Mouse (Mus musculus) telencephalon, adult 2 months (tissue): ENCODE data around the gene Cdca8.
"Not testable (repeated sequence)": the region's sequence is repeated elsewhere in the genome, so short reads cannot be mapped to it uniquely, and the experiment has no call there.

ENCODE experiments used
- DNase-seq: peaks from one replicate; pipeline ENCODE4 v3.0.0-alpha.2; 2011; ENCODE audit warnings: low read depth, low spot score

The Cdca8 gene

GRCm38 (mm10) chr4:124939211-124939610 lies at the start of gene Cdca8:
Cdca8 (minus strand) TSS chr4:124939311.
- DNase-seq: not testable (repeated sequence)

- DNase-seq: no peak
Measured at GRCm38 (mm10) chr4:124988382-124988781, 49.3 kb upstream of the Cdca8 start.

- DNase-seq: no peak
Measured at GRCm38 (mm10) chr4:124987711-124988097, 48.6 kb upstream of the Cdca8 start.

GRCm38 (mm10) chr4:124986739-124987710 lies 47.9 kb upstream of the Cdca8 start:
- no peak for DNase-seq

GRCm38 (mm10) chr4:124985671-124986602 lies 46.8 kb upstream of the Cdca8 start, which contains the start of gene Rspo1:
Rspo1 (plus strand) TSS chr4:124986430.
- DNase-seq: no peak

GRCm38 (mm10) chr4:124984871-124985670 lies 46.0 kb upstream of the Cdca8 start:
- DNase-seq: no peak

- no peak for DNase-seq
Measured at GRCm38 (mm10) chr4:124983893-124984526, 44.9 kb upstream of the Cdca8 start.

- DNase-seq: no peak
Measured at GRCm38 (mm10) chr4:124978201-124978600, 39.1 kb upstream of the Cdca8 start.

- no peak for DNase-seq
Measured at GRCm38 (mm10) chr4:124973296-124973695, 34.2 kb upstream of the Cdca8 start.

GRCm38 (mm10) chr4:124972316-124972715 lies 33.2 kb upstream of the Cdca8 start:
- DNase-seq: no peak

- no peak for DNase-seq
Measured at GRCm38 (mm10) chr4:124971094-124971493, 32.0 kb upstream of the Cdca8 start.

- no peak for DNase-seq
Measured at GRCm38 (mm10) chr4:124970677-124971076, 31.6 kb upstream of the Cdca8 start.

- no peak for DNase-seq
Measured at GRCm38 (mm10) chr4:124970194-124970593, 31.1 kb upstream of the Cdca8 start.

GRCm38 (mm10) chr4:124969219-124969848 lies 30.2 kb upstream of the Cdca8 start:
- no peak for DNase-seq

GRCm38 (mm10) chr4:124968711-124969110 lies 29.6 kb upstream of the Cdca8 start:
- no peak for DNase-seq

GRCm38 (mm10) chr4:124964912-124965599 lies 25.9 kb upstream of the Cdca8 start:
- no peak for DNase-seq

- no peak for DNase-seq
Measured at GRCm38 (mm10) chr4:124962576-124962975, 23.5 kb upstream of the Cdca8 start.

- no peak for DNase-seq
Measured at GRCm38 (mm10) chr4:124960940-124961339, 21.8 kb upstream of the Cdca8 start.

- DNase-seq: no peak
Measured at GRCm38 (mm10) chr4:124959062-124959461, 20.0 kb upstream of the Cdca8 start.

GRCm38 (mm10) chr4:124957284-124957683 lies 18.2 kb upstream of the Cdca8 start:
- DNase-seq: no peak
